Mouse (Mus musculus): ENCODE data around the gene Slc35b1.

DNA sequence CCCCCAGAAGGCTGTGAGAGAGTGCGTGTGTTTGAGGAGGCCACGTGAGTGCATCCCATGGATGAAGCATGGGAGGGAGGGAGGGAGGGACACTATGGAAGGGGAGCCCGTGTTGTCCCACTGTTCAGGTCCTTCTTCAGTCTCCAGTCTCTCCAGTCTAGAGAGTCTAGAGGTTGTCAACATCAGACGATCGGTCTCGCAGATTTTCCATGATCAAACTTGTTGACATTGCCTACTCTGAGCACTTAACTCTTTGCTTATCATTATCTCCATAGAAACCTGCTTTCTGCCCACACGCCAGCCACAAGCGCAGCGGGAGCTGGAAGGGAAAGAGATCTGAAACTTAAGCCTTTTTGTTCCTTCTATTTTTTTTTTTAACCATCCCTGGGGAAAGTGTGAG, 5.6 kb upstream of the Slc35b1 start:
- no peak for TF ChIP-seq CTCF (conservative IDR thresholded peaks at IDR 0.05 in 1 of 2, IDR thresholded peaks at IDR 0.05 in 1 of 2; ENCODE audit: low read depth in 2 of 2, low read length in 2 of 2)
- TF ChIP-seq KAT2A (IDR thresholded peaks at IDR 0.05; ENCODE audit: insufficient replicate concordance, low read length) = no peak
- no peak for TF ChIP-seq POLR2A (IDR thresholded peaks at IDR 0.05; ENCODE audit: low read depth, low read length)
- no peak for TF ChIP-seq ZNF384 (IDR thresholded peaks at IDR 0.05; ENCODE audit: low read depth, low read length)
- no peak for TF ChIP-seq ELF1 (IDR thresholded peaks at IDR 0.05; ENCODE audit: low read depth, low read length)
- no peak for TF ChIP-seq POLR2AphosphoS2 (IDR thresholded peaks at IDR 0.05; ENCODE audit: low read depth, low read length)
- no peak for TF ChIP-seq NRF1 (IDR thresholded peaks at IDR 0.05; ENCODE audit: low read depth, low read length)

Measured in CH12.LX (cell line).